Mouse (Mus musculus) erythroblast, adult 5-6 weeks (primary cell): ENCODE results near the gene Usp13. TPM values are rescaled to one million over a fixed set of nuclear protein-coding genes. Genes with fewer than 3 reads are reported as not detected.

Experiments used
- ATAC-seq: replicated peaks from 2 replicates; pipeline ENCODE4 v1.8.0; 2016; ENCODE audit warnings: moderate number of reproducible peaks, mild to moderate bottlenecking, moderate TSS enrichment, inconsistent platforms; ENCODE audit not compliant: poor library complexity, low FRiP score, severe bottlenecking
- total RNA-seq, 2 experiments: library from RNA; stranded (forward) in 1 of 2; stranded (reverse) in 1 of 2; fragments of 150-400 nt in 1 of 2; fragments of 200-764, 138-1000 nt in 1 of 2; gene quantifications; 2 replicates each; pipeline versions ENCODE4 v1.2.3 to v1.2.4; 2015 to 2017; ENCODE audit warnings: low replicate concordance in 2 of 2

Usp13 gene
- total RNA-seq (2015; ENCODE audit: low replicate concordance), result not detected in 2 replicates
- not detected in 2 replicates for total RNA-seq (2017; ENCODE audit: low replicate concordance)

DNA sequence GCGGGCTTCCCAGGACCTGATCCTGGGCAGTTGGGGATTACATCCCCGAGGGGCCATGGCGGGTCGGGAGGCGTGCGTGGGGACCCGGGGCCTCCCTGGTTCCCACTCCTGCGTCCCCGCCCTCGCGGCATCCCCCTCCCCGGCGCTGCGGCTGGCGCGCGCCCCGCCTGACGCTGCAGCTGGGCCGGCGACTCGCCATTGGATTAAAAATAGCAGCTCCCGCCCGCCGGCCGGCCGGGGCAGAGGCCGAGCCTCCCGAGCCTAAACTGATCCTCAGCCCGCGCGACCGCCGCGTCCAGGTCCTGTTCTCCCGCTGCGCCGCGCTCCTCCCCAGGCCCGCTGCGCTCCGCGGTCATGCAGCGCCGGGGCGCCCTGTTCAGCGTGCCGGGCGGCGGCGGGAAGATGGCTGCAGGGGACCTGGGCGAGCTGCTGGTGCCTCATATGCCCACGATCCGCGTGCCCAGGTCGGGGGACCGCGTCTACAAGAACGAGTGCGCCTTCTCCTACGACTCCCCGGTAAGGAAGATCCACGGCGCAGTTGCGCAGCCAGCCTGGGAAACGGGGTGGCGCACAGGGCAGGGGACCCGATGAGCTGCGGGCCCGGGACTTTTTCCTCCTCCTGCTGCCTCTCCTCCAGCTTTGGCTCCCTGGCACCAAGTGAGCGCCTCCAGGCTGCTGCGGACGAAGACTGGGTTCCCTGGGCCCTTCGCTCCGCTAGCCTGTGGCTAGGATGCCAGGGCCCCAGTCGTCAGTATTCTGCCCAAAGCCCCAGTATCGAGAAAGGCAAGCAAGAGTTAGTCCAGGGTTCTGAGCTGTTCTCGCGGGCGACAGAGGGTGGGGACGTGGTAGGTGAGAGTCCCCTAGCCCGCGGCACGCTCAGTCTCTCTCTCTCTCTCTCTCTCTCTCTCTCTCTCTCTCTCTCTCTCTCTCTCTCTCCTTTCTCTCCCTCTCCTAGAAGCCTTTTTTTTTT lies at the start of gene Usp13:
Gene Usp13, plus strand, starts transcription at position 190 of the 970 bp plus-strand sequence.
- no peak for ATAC-seq

DNA sequence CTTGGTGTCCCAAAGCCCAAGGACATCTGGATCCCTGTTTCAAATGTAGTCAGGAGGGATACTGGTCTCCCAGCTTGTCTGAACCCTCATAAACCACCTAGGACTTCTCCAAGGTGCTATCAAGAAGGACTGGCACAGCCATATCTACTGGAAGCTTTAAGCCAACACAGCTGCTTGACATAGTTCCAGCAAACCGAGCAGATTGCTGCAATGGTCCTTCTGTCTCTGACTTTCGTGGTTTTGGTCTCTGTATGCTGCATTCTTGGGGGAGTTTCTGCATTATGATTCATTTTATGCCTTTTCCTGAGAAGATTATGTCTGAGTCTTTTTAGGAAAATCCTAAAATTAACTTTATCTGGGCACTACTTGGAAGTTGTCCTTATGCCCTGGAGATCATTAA lies 46.6 kb upstream of the Usp13 start:
- ATAC-seq, result no peak

DNA sequence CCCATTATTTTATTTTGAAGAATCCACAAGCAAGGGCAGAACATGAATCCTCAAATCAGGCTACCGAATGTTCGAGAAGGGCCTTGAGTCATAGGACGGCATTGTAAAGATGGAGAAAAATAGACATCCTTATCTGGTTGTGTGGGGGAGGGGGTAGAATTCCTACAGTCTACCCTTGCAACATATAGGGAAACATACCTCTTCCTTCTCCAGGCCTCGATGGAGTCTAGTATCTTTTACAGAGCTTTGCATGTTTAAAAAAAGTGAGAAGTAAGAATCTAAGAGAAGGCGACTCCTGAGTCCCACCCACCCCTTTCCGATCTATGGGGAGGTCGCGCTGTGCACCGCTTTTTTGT lies 367 bp upstream of the Usp13 start:
- no peak for ATAC-seq

DNA sequence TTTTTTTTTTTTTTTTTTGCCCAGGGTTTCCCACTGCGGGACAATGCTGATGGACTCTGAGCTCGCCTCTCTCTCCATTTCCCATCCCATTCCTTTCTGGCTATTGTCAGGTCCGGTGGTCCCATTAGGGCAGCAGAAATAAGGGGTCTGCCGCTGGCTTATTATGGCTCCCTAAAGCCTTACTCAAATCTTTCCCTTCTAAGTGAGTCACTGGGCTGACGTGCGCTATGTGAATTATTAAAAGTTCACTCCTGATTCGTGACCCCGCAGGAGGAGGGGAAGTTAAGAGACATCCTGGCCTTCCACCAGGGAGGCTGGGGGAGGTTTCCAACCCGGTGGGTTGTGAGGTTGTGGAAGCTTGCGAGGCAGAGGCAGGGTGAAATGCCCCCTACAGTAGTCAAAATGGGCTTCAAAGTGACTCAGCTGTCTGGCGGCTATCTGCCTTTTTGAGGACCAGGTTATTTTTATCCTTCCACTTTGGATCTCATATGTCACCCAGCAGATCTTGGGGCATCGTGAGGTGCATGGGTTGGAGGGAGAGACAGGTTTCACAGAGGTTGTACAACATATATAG lies 1.1 kb downstream of the Usp13 start:
- ATAC-seq, result no peak

DNA sequence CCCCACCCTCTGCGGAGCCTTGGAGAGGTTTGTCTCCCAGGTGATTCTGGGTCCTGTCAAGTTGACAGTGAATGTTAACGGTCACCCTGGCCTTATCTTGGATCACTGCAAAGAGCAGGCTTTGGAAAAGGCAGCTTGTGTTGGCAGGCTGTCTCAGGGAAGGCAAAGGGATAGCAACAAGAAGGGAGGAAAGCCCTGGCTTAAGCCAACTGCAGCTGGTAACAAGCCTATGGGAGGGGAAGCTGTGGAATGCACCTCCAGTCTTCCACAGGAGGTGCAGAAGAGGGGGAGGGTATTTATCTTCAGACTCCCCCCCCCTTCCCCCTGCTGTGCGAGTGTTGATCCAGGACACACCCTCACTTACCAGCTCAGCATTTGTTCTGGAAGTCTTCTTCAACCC lies 5.3 kb downstream of the Usp13 start:
- ATAC-seq, result no peak

DNA sequence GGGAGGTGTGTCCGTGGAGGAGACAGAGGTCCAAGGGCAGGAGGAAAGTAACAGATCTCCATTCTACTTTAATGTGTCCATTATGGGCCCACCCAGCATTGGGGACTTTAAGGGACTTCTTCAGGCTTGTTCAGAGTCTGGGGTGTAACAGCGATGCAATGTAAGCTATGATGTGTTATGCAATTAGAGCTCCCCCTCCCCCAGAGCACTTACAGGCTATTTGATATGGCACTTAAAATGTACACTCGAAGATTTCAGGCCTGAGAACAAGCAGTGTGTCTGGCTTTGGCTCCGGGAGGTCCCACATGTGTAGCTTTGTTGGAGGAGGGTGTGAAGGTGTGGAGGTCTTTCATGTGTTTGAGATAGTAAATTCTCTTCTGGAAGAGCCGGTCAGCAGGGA lies 7.6 kb downstream of the Usp13 start:
- ATAC-seq, result no peak

DNA sequence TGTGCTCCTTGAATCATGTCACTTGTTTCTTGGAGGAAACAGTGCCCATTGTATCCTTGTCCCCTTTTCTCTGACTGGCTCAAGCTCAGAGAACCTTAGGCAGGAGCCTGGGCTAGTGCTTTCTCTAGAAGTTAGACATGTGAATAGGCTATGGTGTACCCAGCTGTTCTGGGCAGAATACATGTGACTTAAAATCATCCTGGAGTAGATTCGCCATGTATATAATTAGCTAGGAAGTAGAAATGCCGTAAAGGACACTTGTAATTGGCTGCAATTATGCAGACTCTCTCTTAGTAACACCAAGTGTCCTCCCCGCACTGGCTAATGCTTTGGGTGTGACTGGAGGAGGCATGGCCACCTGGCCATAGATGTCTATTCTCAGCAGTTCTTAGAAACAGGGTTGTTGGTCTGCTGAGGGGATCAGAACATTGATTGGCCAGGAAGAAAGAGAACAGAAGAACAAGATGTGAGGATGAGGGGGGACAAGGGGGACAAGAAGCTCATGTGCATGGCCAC lies 8.7 kb downstream of the Usp13 start:
- ATAC-seq, result no peak

DNA sequence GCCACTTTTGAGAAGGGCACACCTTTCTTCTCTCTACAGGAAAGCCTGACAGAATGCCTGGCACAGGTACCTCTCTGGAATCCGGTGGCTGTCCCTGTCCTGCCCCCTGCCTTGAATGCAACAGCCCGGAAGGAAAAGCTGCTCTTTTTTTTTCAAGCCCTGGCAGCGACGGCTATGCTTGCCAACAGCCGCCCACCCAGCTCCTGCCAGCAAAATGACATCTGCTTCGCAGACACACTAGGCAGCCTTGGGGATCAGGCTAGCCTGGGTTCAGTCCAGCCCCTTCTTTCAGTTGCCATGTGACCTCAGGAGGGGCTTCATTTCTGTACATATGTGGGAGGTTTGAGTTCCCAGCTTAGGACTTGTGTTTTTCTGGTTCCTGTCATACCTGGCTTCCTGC lies 9.4 kb downstream of the Usp13 start:
- ATAC-seq, result no peak

DNA sequence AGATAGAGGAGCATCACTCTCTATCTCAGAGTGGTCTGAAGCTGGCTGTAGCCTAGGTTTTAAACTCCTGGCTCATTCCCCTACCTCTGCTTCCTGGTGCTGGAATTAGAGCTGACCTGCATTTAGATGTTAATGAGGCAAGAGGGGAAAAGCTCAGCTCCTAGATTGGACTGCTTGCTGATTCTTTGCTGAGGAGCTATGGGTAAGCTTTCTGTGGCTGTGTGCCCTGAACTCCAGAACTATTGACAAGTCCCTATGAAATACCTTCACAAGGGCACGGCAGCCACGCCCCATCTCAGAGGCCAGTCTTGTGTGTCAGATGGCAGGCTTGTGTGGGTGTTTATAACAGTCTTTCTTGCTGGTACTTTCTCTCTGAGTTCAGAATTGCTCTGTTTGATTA lies 16.5 kb downstream of the Usp13 start:
- ATAC-seq, result no peak

DNA sequence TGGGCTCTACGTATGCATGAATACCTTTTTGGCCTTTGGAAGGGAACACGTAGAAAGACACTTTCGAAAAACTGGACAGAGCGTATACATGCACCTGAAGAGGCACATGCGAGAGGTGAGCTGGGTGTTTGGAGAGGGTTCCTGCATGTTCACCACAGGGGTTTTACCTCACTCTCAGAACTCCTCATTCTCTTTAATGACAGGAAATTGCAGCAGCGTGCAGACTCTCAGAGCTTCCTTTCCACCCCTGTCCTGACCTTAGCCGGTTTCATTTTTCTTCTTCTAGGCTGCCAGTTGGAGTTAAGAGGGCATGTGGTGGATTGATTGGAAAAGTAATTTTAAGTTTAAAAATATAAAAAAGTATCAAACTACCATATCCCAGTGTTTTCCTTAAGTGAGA lies 20.5 kb downstream of the Usp13 start:
- no peak for ATAC-seq

DNA sequence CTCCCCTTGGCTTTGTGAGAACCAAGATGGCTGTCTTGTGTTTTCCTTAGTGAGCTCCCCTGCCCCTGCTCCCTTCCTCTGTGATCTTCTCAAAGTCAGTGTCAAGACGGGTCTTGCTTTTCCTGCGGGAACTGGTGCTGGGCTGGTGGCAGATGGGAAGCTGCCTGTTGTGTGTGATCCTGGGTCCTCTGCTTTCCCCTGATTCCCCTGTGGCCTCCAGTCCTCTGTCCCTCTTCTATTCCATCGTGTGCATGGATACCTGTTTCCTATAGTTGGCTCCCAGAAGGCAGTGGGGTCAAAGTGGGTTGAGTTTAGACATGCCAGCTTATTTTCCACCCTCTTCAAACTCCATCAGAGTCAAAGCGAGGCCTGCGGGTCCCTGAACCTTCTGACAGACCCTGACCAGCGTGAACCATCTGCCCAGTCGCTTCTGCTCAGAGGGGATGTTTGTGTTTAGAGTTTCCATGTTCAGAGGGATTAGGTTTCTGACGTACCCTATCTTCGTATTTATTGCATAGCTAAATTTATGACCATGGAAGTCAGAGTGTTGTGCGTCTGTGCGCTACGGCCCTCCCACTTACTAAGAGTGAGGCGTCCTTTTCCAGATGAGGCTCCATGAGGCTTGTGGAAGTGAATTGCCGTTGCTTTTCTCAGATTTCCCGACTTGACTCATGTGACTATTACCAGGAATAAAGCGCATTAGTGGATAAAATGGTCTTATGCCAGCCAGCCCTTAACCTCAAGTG lies 39.2 kb downstream of the Usp13 start:
- ATAC-seq, result no peak

DNA sequence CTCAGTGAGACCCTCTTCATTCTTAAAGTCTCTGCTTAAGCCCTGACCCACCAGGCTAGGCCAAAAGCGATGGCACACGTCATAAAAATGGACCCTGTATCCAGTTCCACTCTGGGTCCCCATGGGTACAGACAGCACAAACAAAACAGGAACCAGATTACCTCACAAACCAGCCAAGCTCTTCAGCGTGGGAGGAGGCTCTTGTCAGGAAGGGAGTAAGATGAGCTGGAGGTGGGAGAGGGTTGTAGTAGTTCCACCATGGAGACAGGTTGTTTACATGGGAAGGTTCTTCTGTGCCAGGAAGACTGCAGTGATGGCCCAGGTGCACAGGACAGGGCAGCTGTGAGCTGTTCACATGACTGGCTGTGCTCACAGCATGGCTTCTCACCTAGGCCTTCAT lies 53.7 kb downstream of the Usp13 start:
- ATAC-seq, result no peak

DNA sequence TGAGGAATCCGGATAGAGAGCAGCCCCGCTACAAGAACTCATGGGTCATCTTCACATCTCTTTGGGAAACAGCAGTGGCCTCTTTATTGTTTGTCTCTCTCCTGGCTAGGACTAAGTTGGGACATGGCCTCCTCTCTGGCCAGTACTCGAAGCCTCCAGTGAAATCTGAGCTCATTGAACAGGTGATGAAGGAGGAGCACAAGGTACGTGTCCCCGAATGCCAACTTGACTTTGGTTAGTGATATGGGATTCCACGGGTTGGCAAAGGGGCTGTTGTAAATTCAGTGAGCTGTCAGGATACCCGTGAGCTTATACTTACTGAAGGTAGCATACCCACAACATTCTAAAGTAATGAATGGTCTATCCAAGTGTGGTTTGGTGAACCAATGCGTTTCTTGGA lies 69.0 kb downstream of the Usp13 start:
- no peak for ATAC-seq

DNA sequence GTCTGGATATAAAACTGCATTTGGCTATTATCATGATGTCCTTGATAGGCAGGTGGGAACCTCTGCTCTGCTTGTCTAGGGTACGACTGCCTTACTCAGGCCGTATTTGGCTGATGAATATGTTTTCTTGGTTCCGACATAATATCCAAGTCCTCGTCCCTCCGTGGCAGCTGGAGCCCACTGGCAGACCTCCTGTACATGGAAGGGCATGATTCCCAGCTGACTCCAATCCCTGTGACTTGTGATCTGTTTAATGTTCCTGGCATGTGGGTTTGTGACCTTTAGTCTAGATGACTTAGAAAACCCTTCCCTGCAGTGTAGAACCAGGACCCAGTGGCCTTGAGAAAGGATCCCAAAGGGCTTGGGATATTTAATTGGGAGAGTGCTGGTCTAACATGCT lies 71.5 kb downstream of the Usp13 start:
- no peak for ATAC-seq

DNA sequence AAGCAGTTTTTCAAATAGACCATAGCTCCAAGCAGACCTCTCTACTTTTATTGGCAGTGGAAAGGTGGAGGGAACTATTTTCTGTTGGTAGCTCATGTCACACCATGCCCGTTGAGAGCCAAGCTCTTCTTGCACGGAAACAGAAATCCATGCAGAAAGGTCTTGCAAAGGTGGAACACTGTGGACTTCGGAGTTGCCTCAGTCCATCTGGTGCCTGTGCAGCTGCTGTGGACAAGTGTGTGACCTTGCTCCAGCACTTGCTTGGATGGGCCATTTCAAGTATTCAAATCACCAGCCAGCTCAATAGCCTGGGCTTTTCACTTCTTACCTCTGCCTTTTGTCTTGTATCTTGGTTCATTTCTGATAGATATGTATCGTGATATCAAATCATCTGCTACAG lies 72.8 kb downstream of the Usp13 start:
- no peak for ATAC-seq

DNA sequence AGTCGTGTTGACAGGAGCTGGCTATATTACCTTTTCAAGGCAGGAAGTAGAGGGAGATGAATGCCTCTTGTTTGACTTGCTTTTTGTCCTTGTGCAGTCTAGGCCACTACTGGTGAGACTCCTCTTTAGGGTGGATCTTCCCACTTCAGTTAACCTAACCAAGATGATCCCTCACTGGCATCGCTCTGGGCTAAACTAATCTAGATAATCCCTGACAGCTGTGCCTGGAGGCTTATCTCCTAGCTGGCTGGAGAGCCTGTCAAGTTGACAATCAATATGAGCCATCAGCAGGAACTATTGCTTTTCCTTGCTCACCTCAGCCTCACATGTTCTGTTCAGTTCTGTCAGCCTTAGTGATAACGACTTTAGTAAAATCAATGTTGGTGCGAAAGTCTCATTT lies 86.1 kb downstream of the Usp13 start:
- no peak for ATAC-seq

DNA sequence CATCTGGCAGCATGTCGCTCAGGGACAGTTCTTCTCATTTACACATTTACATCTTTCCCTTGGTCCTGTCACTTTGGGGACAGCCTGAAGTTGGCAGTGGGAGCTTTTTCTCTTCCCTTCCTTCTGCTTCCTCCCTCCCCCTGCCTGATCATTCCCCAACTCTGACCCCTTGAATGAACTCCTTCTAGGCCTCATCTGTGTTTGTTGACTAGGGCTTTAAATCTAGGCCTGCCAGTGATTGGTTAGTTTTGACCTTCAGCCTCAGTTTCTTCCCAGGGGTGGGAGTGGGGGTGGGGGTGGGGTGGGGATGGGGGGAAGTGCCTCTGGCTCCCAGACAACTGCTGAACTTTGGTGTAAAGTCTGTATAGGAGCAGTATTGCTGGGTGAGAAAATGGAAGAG lies 87.3 kb downstream of the Usp13 start:
- no peak for ATAC-seq

DNA sequence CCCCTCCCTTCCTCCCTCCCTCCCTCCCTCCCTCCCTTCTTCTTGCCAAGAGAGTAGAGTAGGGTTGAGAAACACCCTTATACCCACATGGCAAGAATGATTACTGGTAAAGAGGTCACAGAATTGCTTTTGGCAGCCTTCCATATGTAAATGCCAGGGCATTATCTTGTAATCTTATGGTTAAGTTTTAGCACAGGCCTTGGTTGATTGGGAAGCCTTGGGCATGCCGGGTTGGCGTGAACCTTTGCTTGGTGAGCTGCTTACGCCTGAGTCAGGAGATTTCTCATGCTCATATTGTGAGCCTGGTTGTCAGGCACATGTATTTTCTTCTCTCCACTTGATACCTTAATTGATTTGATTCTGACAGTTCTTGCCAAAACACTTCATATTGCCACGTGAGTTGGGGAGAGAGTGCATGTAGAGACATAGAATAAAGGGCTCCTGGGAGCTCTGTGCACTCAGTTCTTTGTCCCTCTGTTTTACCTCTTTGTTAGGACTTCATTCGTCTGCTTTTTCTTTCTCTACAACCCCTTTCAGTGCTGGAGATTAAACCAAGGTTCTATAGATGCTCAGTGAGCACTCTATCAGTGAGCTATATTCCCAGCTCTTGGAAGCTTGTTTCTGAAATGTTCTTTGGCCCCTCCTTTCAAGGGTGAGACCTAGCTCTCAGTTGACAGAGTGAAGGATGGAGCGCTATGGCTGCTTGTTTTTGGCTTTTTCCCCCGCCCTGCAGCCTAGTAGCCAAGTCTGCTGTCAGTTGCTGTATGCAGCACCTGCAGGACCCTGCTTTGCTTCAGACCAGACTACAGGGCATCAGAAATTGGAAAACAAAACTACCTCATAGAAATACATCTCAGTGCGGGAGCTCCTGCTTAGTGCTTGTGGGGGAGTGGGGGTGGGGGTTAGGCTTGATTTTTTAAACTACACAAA lies 88.8 kb downstream of the Usp13 start:
- no peak for ATAC-seq

DNA sequence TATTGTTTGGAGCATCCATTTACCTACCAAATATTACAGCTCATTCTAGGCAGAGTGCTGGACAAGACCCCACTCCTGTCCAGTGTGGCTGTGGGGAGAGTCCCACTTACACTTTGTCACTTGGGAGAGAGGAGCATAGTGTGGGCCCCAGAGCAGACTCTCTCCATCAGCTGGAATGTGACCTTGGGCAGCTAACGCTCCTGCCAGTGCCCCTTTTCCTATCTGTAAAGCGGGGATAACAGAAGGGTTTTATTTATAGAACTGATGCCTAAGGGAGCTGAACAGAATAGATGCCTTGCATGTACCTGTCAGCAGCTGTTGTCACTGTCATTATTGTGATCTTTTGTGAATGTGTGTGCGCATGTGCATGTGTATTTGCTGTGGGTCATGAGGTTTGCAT lies 91.1 kb downstream of the Usp13 start:
- no peak for ATAC-seq
